ENCODE assay signal across 26 mouse cellular contexts in genomic region chr15:9492077-9492476, GRCm38 (mm10). TPM values are rescaled to one million over a fixed set of nuclear protein-coding genes. Genes with fewer than 3 reads are reported as not detected.
"Had no signal": no experiment of that assay in that cellular context is flagged by ENCODE, and none has a peak within 500 bp of the region (broad histone marks: within the 10 kb centered on the region; RNA-seq: fewer than 3 reads in every experiment).

No protein-coding gene starts in this region.

- DNase-seq: kidney, adult 11 months; kidney, adult 8-10 months; kidney, postnatal 10 days; kidney, postnatal 36 days; layer of hippocampus, postnatal 36 days; lung, adult 18-20 months; lung, postnatal 10 days; lung, postnatal 36 days; retina, postnatal 1 day; right cerebral cortex, postnatal 25 days; thymus, adult 2 months; thymus, postnatal 14 days; thymus, postnatal 4 days had no signal

- ATAC-seq: midbrain, embryonic 16.5 days had no signal

- H3K27me3 ChIP-seq: kidney, embryonic 15.5 days; lung, embryonic 15.5 days; midbrain, embryonic 12.5 days; neural tube, embryonic 13.5 days had no signal

- H3K4me1 ChIP-seq: kidney, embryonic 15.5 days; lung, embryonic 15.5 days; midbrain, embryonic 12.5 days; neural tube, embryonic 13.5 days had no signal

- H3K27ac ChIP-seq: kidney, embryonic 15.5 days; left cerebral cortex, adult 2 months; liver, embryonic 14.5 days; lung, embryonic 15.5 days; midbrain, embryonic 12.5 days; neural tube, embryonic 13.5 days; stomach, postnatal 0 days had no signal

- H3K9ac ChIP-seq: kidney, embryonic 15.5 days; liver, embryonic 14.5 days; lung, embryonic 15.5 days; midbrain, embryonic 12.5 days; neural tube, embryonic 13.5 days had no signal

- H3K36me3 ChIP-seq: kidney, embryonic 15.5 days; lung, embryonic 15.5 days; midbrain, embryonic 12.5 days; neural tube, embryonic 13.5 days had no signal

- H3K9me3 ChIP-seq: kidney, embryonic 15.5 days; lung, embryonic 15.5 days; midbrain, embryonic 12.5 days; neural tube, embryonic 13.5 days had no signal

- H3K4me2 ChIP-seq: kidney, embryonic 15.5 days; lung, embryonic 15.5 days; midbrain, embryonic 12.5 days; neural tube, embryonic 13.5 days had no signal

- H3K4me3 ChIP-seq: kidney, embryonic 15.5 days; left cerebral cortex, adult 2 months; lung, embryonic 15.5 days; midbrain, embryonic 12.5 days; myocyte; neural tube, embryonic 13.5 days had no signal

RNA-seq across cellular contexts. Expression of gene Il7r, which starts 37.9 kb away (rescaled TPM):
- polyA plus RNA-seq: midbrain, embryonic 12.5 days; midbrain, embryonic 16.5 days; myocyte had no signal

RNA-seq across cellular contexts. Expression of gene Capsl, which starts 56.2 kb away (rescaled TPM):
- total RNA-seq: monocyte, adult 5-6 weeks; neutrophil, adult 5-6 weeks had no signal
- polyA plus RNA-seq: liver, adult 2 months; myocyte; small intestine, adult 2 months had no signal
